Mouse (Mus musculus): ENCODE measurements at regions not wholly inside any gene's neighbourhood (a gene's known extent, or its start where the extent isn't known, plus 50 kb on each side); places are given as distances from the start of the nearest gene placed in this dataset.

GRCm38 (mm10) chr13:83112741-83113140 is 391.1 kb upstream of the Mef2c start:
- peak in 1 of 2 experiments; percentile 17 for DNase-seq

- no peak for DNase-seq
Measured at GRCm38 (mm10) chr13:83113808-83114207, 390.0 kb upstream of the Mef2c start.

GRCm38 (mm10) chr13:83114401-83114800 is 389.4 kb upstream of the Mef2c start:
- DNase-seq: no peak

GRCm38 (mm10) chr13:83115691-83116090 is 388.1 kb upstream of the Mef2c start:
- no peak for DNase-seq

GRCm38 (mm10) chr13:83120343-83120742 is 383.5 kb upstream of the Mef2c start:
- DNase-seq: peak in 1 of 2 experiments; percentile 15

- DNase-seq: peak; percentile 55 to 58
Measured at GRCm38 (mm10) chr13:83123596-83123995, 380.2 kb upstream of the Mef2c start.

GRCm38 (mm10) chr13:83124651-83125050 is 379.2 kb upstream of the Mef2c start:
- peak in 1 of 2 experiments; percentile 12 for DNase-seq

GRCm38 (mm10) chr13:83126438-83126837 is 377.4 kb upstream of the Mef2c start:
- DNase-seq: no peak

GRCm38 (mm10) chr13:83131129-83131981 is 372.5 kb upstream of the Mef2c start:
- no peak for DNase-seq

GRCm38 (mm10) chr13:83131982-83132354 is 371.9 kb upstream of the Mef2c start:
- DNase-seq: no peak

GRCm38 (mm10) chr13:83132671-83133638 is 370.9 kb upstream of the Mef2c start:
- DNase-seq: no peak

- peak; percentile 3 to 6 for DNase-seq
Measured at GRCm38 (mm10) chr13:83143316-83143715, 360.5 kb upstream of the Mef2c start.

GRCm38 (mm10) chr13:83154626-83155124 is 349.2 kb upstream of the Mef2c start:
- no peak for DNase-seq

- peak in 1 of 2 experiments; percentile 13 for DNase-seq
Measured at GRCm38 (mm10) chr13:83159969-83160368, 343.9 kb upstream of the Mef2c start.

GRCm38 (mm10) chr13:83162761-83163160 is 341.1 kb upstream of the Mef2c start:
- no peak for DNase-seq

GRCm38 (mm10) chr13:83175086-83175485 is 328.7 kb upstream of the Mef2c start:
- no peak for DNase-seq

GRCm38 (mm10) chr13:83201931-83202671 is 301.7 kb upstream of the Mef2c start:
- no peak for DNase-seq

GRCm38 (mm10) chr13:83206622-83207021 is 297.2 kb upstream of the Mef2c start:
- DNase-seq: no peak

- no peak for DNase-seq
Measured at GRCm38 (mm10) chr13:83207513-83207912, 296.3 kb upstream of the Mef2c start.

GRCm38 (mm10) chr13:83208111-83208510 is 295.7 kb upstream of the Mef2c start:
- DNase-seq: no peak

GRCm38 (mm10) chr13:83214811-83215210 is 289.0 kb upstream of the Mef2c start:
- DNase-seq: no peak

- DNase-seq: no peak
Measured at GRCm38 (mm10) chr13:83216454-83216853, 287.4 kb upstream of the Mef2c start.

- no peak for DNase-seq
Measured at GRCm38 (mm10) chr13:83252452-83252851, 251.4 kb upstream of the Mef2c start.

Measured in cerebellum, postnatal 14 days (tissue).